Comparison of ENCODE assay signal across 29 mouse cellular contexts in genomic region chr17:35681986-35682385, GRCm38 (mm10). TPM values are rescaled to one million over a fixed set of nuclear protein-coding genes. Genes with fewer than 3 reads are reported as not detected.
"Had no signal": no experiment of that assay in that cellular context is flagged by ENCODE, and none has a peak within 500 bp of the region (broad histone marks: within the 10 kb centered on the region; RNA-seq: fewer than 3 reads in every experiment).

No protein-coding gene starts in this region.

- H3K27me3 ChIP-seq: kidney, embryonic 15.5 days had no signal

- H3K4me3 ChIP-seq: kidney, embryonic 15.5 days; layer of hippocampus, adult 2 months; liver, embryonic 13.5 days had no signal

- H3K27ac ChIP-seq: kidney, embryonic 15.5 days; layer of hippocampus, adult 2 months; liver, embryonic 13.5 days had no signal

- H3K4me1 ChIP-seq: kidney, embryonic 15.5 days; liver, embryonic 13.5 days had no signal

- H3K9ac ChIP-seq: kidney, embryonic 15.5 days; liver, embryonic 13.5 days had no signal

- DNase-seq: kidney, adult 8-10 months; kidney, postnatal 14 days; layer of hippocampus, adult 9-11 months; liver, embryonic 13.5 days; lung, adult 2 months; lung, postnatal 14 days; lung, postnatal 4 days; thymus, adult 18-20 months; thymus, postnatal 36 days had no signal

- H3K9me3 ChIP-seq: kidney, embryonic 15.5 days; liver, embryonic 13.5 days had no signal

- H3K36me3 ChIP-seq: liver, embryonic 13.5 days had no signal

- H3K4me2 ChIP-seq: kidney, embryonic 15.5 days; liver, embryonic 13.5 days had no signal

RNA-seq across cellular contexts. Expression of gene Ddr1, which starts 22.4 kb away (rescaled TPM):
- total RNA-seq: megakaryocyte-erythroid progenitor cell, adult 5-6 weeks had no signal

RNA-seq across cellular contexts. Expression of gene Mucl3, which starts 38.5 kb away (rescaled TPM):
- total RNA-seq: layer of hippocampus, adult 2 months; layer of hippocampus, postnatal 25 days; left cerebral cortex, adult 18-20 months; left cerebral cortex, postnatal 10 days; left cerebral cortex, postnatal 36 days; liver, adult 2 months; megakaryocyte progenitor cell, adult 5-6 weeks; megakaryocyte-erythroid progenitor cell, adult 5-6 weeks had no signal
- polyA plus RNA-seq: limb, embryonic 11.5 days; liver, adult 2 months; liver, embryonic 16.5 days; midbrain, postnatal 0 days; neural tube, embryonic 11.5 days; neural tube, embryonic 14.5 days; spleen, adult 2 months had no signal

RNA-seq across cellular contexts. Expression of gene Gm9573, which starts 55.5 kb away (rescaled TPM):
- total RNA-seq: layer of hippocampus, adult 2 months; layer of hippocampus, postnatal 25 days; left cerebral cortex, adult 18-20 months; left cerebral cortex, postnatal 10 days; left cerebral cortex, postnatal 36 days; liver, adult 2 months; megakaryocyte progenitor cell, adult 5-6 weeks; megakaryocyte-erythroid progenitor cell, adult 5-6 weeks; midbrain, postnatal 0 days had no signal
- polyA plus RNA-seq: kidney, embryonic 15.5 days; large intestine, adult 2 months; limb, embryonic 11.5 days; limb, embryonic 14.5 days; liver, adult 2 months; liver, embryonic 13.5 days; liver, embryonic 16.5 days; lung, adult 2 months; midbrain, postnatal 0 days; neural tube, embryonic 11.5 days; neural tube, embryonic 14.5 days; small intestine, adult 2 months; spleen, adult 2 months; testis, adult 2 months; urinary bladder, adult 2 months had no signal
